Mouse (Mus musculus) E14TG2a.4 (cell line): ENCODE measurements around the gene Mrpl47.
"Not testable (repeated sequence)": the region's sequence is repeated elsewhere in the genome, so short reads cannot be mapped to it uniquely, and the experiment has no call there.

Experiments
- H3K27me3 ChIP-seq: 2 replicates; pipeline ENCODE4 v1.6.1; 2014; ENCODE audit warnings: low read length, control low read depth; ENCODE audit not compliant: insufficient read depth
- H3K36me3 ChIP-seq: 2 replicates; pipeline ENCODE4 v1.6.1; 2014; ENCODE audit warnings: low read length, control low read depth; ENCODE audit not compliant: insufficient read depth
- H3K4me1 ChIP-seq: replicated peaks from 2 replicates; pipeline ENCODE4 v1.6.1; 2014; ENCODE audit warnings: low read depth, low read length, control low read depth
- H3K4me3 ChIP-seq: replicated peaks from 2 replicates; pipeline ENCODE4 v1.5.1; 2014; ENCODE audit warnings: mild to moderate bottlenecking, low read length
- H3K9me3 ChIP-seq: 2 replicates; pipeline ENCODE4 v1.6.1; 2014; ENCODE audit warnings: low read length, control low read depth
- CTCF ChIP-seq: conservative IDR thresholded peaks from 2 replicates; pipeline ENCODE4 v1.5.1; 2014; ENCODE audit warnings: low read length
- NANOG ChIP-seq: IDR thresholded peaks from 2 replicates; pipeline ENCODE4 v1.6.1; 2014; ENCODE audit warnings: borderline replicate concordance, low read length, mixed read lengths
- POU5F1 ChIP-seq: IDR thresholded peaks from 2 replicates; pipeline ENCODE4 v1.6.1; 2014; ENCODE audit warnings: low read length, borderline replicate concordance

Gene Mrpl47

DNA sequence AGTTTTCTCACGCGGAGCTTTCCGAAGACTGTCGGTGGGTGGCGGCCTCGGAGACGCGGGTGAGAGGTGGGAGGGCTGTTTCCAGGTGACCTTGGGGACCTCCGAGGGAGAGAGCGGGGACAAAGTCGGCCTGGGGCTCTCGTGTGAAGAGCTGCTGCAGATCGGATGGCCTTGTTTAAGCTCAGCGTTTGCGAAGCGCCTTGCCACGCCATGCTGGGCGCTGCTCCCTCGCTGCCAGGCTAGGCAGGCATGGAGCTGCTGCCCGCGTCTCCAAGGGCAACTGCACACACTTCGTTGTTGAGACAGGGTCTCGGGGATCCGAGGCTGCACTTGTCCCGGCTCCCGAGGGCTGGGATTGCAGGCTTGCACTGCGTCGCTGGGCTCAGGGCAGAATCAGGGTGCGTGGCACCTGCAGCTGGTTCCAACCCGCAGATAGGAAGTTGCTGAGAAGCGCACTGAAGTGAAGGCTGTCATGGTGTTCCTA lies at the start of gene Mrpl47:
Mrpl47 (minus strand) TSS at position 434 of the 484 bp plus-strand sequence.
- Histone ChIP-seq H3K4me3 (peak within 1 kb of the TSS; percentile 99), H3K36me3 (peaks cover 67% of the 10 kb centered on the region), H3K4me1 (peaks cover 52% of the 10 kb centered on the region), H3K27me3 (no peaks in the 10 kb centered on the region), H3K9me3 (no peaks in the 10 kb centered on the region)
- no peak for TF ChIP-seq POU5F1
- no peak for TF ChIP-seq CTCF
- TF ChIP-seq NANOG: no peak

DNA sequence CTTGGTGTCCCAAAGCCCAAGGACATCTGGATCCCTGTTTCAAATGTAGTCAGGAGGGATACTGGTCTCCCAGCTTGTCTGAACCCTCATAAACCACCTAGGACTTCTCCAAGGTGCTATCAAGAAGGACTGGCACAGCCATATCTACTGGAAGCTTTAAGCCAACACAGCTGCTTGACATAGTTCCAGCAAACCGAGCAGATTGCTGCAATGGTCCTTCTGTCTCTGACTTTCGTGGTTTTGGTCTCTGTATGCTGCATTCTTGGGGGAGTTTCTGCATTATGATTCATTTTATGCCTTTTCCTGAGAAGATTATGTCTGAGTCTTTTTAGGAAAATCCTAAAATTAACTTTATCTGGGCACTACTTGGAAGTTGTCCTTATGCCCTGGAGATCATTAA lies 33.4 kb upstream of the Mrpl47 start:
- H3K4me3 ChIP-seq: no peak overlapping the region
- TF ChIP-seq POU5F1: no peak
- no peak for TF ChIP-seq NANOG
- no peak for TF ChIP-seq CTCF
- no peaks in the 10 kb centered on the region for H3K27me3 ChIP-seq
- H3K9me3 ChIP-seq: peaks cover 46% of the 10 kb centered on the region
- H3K4me1 ChIP-seq: no peaks in the 10 kb centered on the region
- H3K36me3 ChIP-seq: no peaks in the 10 kb centered on the region

DNA sequence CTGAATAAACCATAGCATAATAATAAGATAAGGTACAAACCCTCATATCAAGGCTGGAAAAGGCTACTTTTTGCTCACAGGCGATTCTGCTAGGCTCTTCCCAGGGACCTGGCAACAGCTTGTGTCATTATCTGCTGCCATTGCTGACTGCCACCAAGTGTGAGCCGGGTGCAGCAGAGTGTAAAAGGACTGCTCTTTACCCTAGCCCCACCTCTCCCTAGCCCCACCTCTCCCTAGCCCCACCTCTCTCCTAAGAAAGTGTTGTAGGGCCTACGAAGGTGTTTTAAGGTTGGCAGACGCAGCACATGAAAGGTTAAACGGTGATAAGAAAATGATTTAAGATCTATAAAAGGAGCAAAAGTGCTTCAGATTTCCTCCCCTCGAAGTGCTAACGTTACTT lies 26.5 kb upstream of the Mrpl47 start:
- H3K9me3 ChIP-seq: peaks cover 14% of the 10 kb centered on the region; the same call in 1 of the 2 replicates
- TF ChIP-seq POU5F1 (no peak), CTCF (no peak), NANOG (no peak)
- no peaks in the 10 kb centered on the region for H3K36me3 ChIP-seq
- peaks cover 59% of the 10 kb centered on the region for H3K4me1 ChIP-seq
- peak overlapping the region; percentile 71 for H3K4me3 ChIP-seq
- H3K27me3 ChIP-seq: no peaks in the 10 kb centered on the region

GRCm38 (mm10) chr3:32762962-32763361 lies 25.6 kb upstream of the Mrpl47 start:
- Histone ChIP-seq H3K27me3 (no peaks in the 10 kb centered on the region), H3K4me1 (peaks cover 69% of the 10 kb centered on the region), H3K36me3 (no peaks in the 10 kb centered on the region), H3K9me3 (peaks cover 14% of the 10 kb centered on the region; the same call in 1 of the 2 replicates), H3K4me3 (peak overlapping the region; percentile 71)
- TF ChIP-seq NANOG (peak; percentile 99), POU5F1 (no peak)

DNA sequence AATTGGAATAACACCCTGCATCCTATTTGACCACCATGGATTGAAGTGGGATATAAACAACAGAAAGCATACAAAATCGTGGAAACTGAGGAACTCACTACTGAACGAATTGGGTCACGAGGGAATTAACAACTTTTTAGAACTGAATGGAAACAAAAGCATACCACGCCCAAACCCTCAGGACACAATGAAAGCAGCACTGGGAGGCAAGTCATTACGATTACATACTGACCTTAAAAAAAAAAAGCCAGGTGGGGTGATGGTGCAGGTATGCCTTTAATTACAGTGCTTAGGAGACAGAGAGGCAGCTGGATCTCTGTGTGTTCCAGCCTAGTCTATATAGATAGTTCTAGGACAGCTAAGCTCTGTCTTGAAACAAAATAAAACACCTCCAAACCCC lies 21.8 kb upstream of the Mrpl47 start:
- Histone ChIP-seq H3K9me3 (no peaks in the 10 kb centered on the region), H3K4me3 (0 out of 2 replicates have a peak overlapping the region, but pooled peaks have one; percentile 10), H3K4me1 (peaks cover 92% of the 10 kb centered on the region), H3K36me3 (peaks cover 15% of the 10 kb centered on the region), H3K27me3 (no peaks in the 10 kb centered on the region)
- TF ChIP-seq NANOG: peak; percentile 66; the same call in 1 of the 2 replicates
- TF ChIP-seq CTCF: no peak

- TF ChIP-seq CTCF (no peak), POU5F1 (no peak), NANOG (no peak)
- Histone ChIP-seq H3K27me3 (no peaks in the 10 kb centered on the region), H3K4me3 (no peak overlapping the region)
Observed at GRCm38 (mm10) chr3:32754384-32754915, 17.0 kb upstream of the Mrpl47 start.

GRCm38 (mm10) chr3:32749820-32750579 lies 12.6 kb upstream of the Mrpl47 start:
- Histone ChIP-seq H3K27me3 (no peaks in the 10 kb centered on the region), H3K4me1 (peaks cover 77% of the 10 kb centered on the region), H3K9me3 (no peaks in the 10 kb centered on the region; the same call in 1 of the 2 replicates), H3K4me3 (no peak overlapping the region), H3K36me3 (peaks cover 95% of the 10 kb centered on the region)
- TF ChIP-seq NANOG: no peak
- no peak for TF ChIP-seq POU5F1
- no peak for TF ChIP-seq CTCF

More at GRCm38 (mm10) chr3:32754384-32754915, 17.0 kb upstream of the Mrpl47 start:
- H3K4me1 ChIP-seq: peaks cover 91% of the 10 kb centered on the region
- H3K36me3 ChIP-seq: peaks cover 62% of the 10 kb centered on the region
- no peaks in the 10 kb centered on the region for H3K9me3 ChIP-seq

DNA sequence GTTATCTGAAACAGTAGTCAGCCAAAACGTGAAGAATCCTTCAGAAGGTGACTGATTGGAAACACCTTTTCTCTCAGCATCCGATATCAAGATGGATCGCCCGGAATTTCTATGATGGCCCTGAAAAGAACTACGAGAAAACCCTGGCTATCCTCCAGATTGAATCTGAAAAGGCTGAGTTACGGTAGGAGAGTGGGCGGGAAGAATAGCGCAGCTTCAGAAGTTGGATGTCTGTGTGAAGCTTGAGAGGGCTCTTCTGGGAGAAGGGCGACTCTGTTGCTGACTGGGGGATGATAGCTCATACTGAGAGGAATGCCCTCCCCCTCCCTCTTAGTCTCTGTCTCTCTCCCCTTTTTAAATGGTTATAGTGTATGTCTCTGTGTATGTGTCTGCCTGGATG lies 11.0 kb upstream of the Mrpl47 start:
- Histone ChIP-seq H3K4me1 (peaks cover 80% of the 10 kb centered on the region), H3K27me3 (no peaks in the 10 kb centered on the region), H3K36me3 (peaks cover 94% of the 10 kb centered on the region), H3K4me3 (no peak overlapping the region), H3K9me3 (no peaks in the 10 kb centered on the region; the same call in 1 of the 2 replicates)
- TF ChIP-seq POU5F1 (no peak), CTCF (no peak), NANOG (no peak)

DNA sequence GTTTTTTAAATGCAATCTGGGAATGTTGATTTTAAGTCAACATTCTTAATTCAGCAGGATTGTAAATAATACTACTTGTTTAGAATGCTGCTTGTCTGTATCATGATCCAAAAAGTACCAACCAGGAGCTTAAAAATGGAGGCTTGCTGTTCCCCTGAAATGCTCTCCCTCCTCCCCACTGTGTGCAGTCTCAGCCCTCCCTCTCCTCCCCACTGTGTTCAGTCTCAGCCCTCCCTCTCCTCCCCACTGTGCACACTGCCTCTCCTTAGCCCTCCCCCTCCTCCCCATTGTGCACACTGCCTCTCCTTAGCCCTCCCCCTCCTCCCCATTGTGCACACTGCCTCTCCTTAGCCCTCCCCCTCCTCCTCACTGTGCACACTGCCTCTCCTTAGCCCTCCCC lies 8.0 kb upstream of the Mrpl47 start:
- Histone ChIP-seq H3K4me1 (peaks cover 81% of the 10 kb centered on the region), H3K36me3 (peaks cover 94% of the 10 kb centered on the region)
- H3K27me3 ChIP-seq, H3K4me3 ChIP-seq, H3K9me3 ChIP-seq: not testable (repeated sequence)
